Mouse (Mus musculus): ENCODE measurements at regions not wholly inside any gene's neighbourhood (a gene's known extent, or its start where the extent isn't known, plus 50 kb on each side); places are given as distances from the start of the nearest gene placed in this dataset.

- no peak for DNase-seq
Measured at GRCm38 (mm10) chr2:160062148-160062937, 271.6 kb downstream of the Gm826 start.

DNA sequence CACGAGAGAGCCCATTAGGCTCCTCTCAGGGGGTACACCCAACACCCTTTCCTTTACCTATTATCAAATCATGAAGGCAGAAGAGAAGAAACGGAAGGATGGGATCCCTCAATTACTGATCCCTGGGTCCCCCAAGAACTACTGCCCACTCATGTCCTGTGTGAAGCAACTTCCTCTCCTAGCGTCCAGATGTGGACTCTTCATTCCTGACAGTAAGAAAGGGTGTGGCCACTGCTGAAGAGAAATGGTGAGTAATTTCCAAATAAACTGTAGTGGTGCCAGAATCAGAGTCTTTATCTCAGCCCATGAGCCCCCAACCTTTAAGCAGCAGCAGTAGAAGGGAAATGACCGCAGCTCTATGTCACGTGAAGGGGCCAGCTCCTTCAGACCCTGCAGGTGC, 273.9 kb downstream of the Gm826 start:
- no peak for DNase-seq

DNA sequence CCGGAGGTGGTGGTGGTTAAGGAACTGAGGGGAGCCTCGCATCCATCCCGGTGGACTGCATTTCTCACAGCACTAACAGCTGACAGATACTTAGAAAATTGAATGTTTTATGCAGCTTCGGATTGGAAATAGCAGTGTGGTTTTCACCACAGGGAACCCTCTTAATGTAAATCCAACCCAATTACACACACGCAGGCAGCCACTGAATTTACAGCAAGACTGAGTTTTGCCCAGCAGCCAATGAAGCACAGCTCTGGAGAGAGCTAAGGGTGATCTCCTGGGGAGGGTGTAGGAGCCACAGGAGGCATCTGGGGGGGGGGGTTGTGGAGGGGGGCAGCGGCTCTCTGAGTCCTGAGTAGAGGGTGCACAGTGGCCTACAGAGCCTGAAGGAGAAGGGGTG, 276.8 kb downstream of the Gm826 start:
- DNase-seq: no peak

GRCm38 (mm10) chr2:160054411-160054810, 279.6 kb downstream of the Gm826 start:
- no peak for DNase-seq

- no peak for DNase-seq
Measured at GRCm38 (mm10) chr2:160048286-160048685, 285.7 kb downstream of the Gm826 start.

DNA sequence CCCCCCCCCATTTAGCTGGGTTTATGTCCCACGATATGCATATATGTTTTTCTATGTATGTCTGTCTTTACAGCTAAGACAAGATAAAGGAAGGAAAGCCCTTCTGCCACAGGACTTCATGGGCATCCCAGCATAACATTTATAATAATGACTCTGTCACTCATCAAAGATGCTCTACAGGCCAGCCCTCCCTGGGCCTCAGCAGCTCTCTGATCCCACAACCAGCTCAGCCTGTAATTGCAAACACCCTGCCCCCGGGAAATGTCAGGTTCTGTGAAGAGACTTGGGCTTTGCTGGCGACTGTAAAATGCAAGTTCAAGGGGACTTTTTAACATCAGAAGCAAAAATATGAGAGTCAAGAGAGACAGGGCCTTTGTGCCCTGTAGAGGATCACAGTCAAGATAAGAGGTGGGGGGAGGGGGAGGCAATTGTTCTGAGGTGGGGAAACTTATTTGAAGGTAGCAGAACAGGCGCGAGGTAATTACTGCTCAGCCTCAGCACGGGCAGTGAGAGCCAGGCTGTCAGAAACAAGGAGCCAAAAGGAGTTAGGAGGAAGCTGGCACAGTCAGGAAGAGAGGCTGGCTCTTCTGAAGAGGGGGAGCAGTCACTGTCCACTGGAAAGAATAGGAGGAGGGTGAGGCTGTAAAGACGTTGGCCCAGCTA, 286.9 kb downstream of the Gm826 start:
- no peak for DNase-seq

DNA sequence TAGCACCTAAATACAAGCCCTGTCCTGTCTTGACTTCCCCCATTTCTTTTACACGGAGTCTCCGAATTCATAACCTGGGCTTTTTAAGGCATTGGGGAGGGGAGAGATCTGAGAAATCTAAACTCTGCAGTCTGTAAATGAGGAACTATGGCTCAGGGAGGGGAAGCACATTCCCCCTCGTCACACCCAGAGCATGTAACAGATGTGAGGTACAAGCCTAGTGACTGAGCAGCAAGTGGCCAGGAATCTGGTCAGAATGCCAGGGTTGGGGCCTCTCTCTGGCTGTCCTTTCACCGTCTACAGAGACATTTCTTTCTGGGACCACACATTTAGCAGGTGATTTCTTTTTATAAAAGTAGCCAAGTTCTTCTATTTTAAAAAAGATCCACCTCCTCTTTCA, 289.4 kb downstream of the Gm826 start:
- no peak for DNase-seq

- no peak for DNase-seq
Measured at GRCm38 (mm10) chr2:160044184-160044583, 289.8 kb downstream of the Gm826 start.

DNA sequence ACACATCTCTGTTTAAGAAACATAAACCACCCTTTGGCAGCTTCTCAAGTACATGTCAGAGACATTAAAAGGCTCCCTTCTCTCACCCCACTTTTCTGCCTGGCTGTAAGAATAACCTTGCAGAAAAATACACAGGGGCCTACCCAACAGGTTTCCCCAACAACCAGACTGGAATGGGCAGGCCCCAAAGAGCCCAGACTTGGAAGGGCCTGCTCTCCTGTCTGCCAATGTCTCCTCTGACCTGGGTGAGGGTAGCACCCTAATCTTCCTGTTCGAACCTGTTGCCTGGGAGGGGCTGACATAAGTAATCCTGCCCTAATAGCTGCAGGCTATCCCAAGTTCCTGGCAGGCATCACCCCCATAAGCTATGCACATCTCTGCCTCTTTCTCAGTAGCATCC, 304.5 kb downstream of the Gm826 start:
- no peak for DNase-seq

GRCm38 (mm10) chr2:160028459-160028858, 305.5 kb downstream of the Gm826 start:
- no peak for DNase-seq

- no peak for DNase-seq
Measured at GRCm38 (mm10) chr2:160025911-160026310, 308.1 kb downstream of the Gm826 start.

GRCm38 (mm10) chr2:160021541-160021940, 312.4 kb downstream of the Gm826 start:
- DNase-seq: no peak

- DNase-seq: no peak
Measured at GRCm38 (mm10) chr2:160020876-160021275, 313.1 kb downstream of the Gm826 start.

GRCm38 (mm10) chr2:160017020-160017812, 316.7 kb downstream of the Gm826 start:
- no peak for DNase-seq

- DNase-seq: no peak
Measured at GRCm38 (mm10) chr2:160011421-160011820, 322.5 kb downstream of the Gm826 start.

DNA sequence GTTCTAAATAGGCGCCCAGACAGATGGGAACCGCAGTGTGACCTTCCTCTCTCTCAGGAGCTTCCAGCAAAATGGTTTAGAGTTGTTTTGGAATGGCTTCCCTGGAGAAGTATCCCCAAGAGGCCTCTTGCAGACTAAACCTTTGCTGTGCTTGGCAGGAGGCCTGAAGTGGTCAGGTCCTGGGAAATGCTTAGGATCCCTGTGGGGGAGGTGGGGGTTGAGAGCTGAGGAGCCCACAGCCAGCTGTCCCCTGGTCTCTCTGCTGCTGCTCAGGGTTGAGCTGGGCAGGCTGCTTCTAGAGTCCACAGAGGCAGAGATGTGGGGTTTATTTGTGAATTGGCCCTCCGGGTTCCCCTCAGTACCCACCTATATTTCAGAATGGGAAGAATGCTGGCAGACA, 331.3 kb downstream of the Gm826 start:
- DNase-seq: no peak

GRCm38 (mm10) chr2:160000449-160000848, 333.5 kb downstream of the Gm826 start:
- DNase-seq: no peak

GRCm38 (mm10) chr2:159997395-159997794, 336.6 kb downstream of the Gm826 start:
- DNase-seq: no peak

- DNase-seq: no peak
Measured at GRCm38 (mm10) chr2:159994490-159994889, 339.5 kb downstream of the Gm826 start.

- no peak for DNase-seq
Measured at GRCm38 (mm10) chr2:159986719-159987118, 347.2 kb downstream of the Gm826 start.

- no peak for DNase-seq
Measured at GRCm38 (mm10) chr2:159981694-159982093, 352.3 kb downstream of the Gm826 start.

- no peak for DNase-seq
Measured at GRCm38 (mm10) chr2:159950369-159950768, 383.6 kb downstream of the Gm826 start.

DNA sequence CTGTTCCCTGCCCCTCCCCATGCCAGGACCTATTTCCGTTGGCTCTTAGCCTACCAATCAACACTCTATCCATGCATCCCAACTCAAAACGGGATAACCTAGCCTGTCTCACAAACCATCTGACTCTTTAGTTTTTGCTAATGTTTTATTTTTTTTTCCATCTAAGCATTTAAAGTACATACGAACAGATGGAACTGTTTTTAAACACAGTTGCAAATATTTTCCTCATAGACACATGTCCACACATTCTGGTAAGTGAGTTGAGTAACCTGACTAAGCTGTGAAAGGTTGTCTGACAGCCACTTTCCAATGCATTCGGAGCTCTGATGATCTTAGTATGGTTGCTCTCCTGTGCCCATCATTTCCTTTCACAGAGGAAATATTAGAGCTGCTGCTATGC, 384.9 kb downstream of the Gm826 start:
- DNase-seq: no peak

- DNase-seq: no peak
Measured at GRCm38 (mm10) chr2:159930744-159931143, 403.2 kb downstream of the Gm826 start.
